Mouse (Mus musculus) cerebral cortex, adult 2 months (tissue): Measurements from ENCODE around the gene Fbxo24.

Experiments used
- WGBS: fragments of 180-500 bp; shearing (Covaris S2); methylation state at CpG from one replicate; pipeline ENCODE4 v1.1.7; 2018; 5-methylcytosine and 5-hydroxymethylcytosine counted together

Fbxo24 gene

GRCm38 (mm10) chr5:137601365-137601729 lies 27.5 kb downstream of the Fbxo24 start:
- under 1% methylated on average over 22 of the region's 22 CpGs for WGBS

- under 1% methylated on average over 41 of the region's 41 CpGs for WGBS
Observed at GRCm38 (mm10) chr5:137600619-137601364, 28.0 kb downstream of the Fbxo24 start, which contains the start of gene Mospd3. Mospd3 (minus strand) TSS chr5:137601058.

GRCm38 (mm10) chr5:137600281-137600618 lies 28.6 kb downstream of the Fbxo24 start:
- WGBS, result 1% methylated on average over 19 of the region's 19 CpGs

GRCm38 (mm10) chr5:137599600-137599999 lies 29.2 kb downstream of the Fbxo24 start:
- WGBS, result 44% methylated on average over 9 of the region's 9 CpGs

- WGBS, result 80% methylated on average over 2 of the region's 2 CpGs
Observed at GRCm38 (mm10) chr5:137598100-137598826, 30.5 kb downstream of the Fbxo24 start.

GRCm38 (mm10) chr5:137597625-137598024 lies 31.2 kb downstream of the Fbxo24 start:
- WGBS, result 94% methylated on average over 6 of the region's 6 CpGs

- 46% methylated on average over 29 of the region's 30 CpGs for WGBS
Observed at GRCm38 (mm10) chr5:137596601-137597261, 32.1 kb downstream of the Fbxo24 start.

GRCm38 (mm10) chr5:137595921-137596320 lies 32.9 kb downstream of the Fbxo24 start:
- 85% methylated on average over 7 of the region's 7 CpGs for WGBS

- WGBS, result 84% methylated on average over 5 of the region's 5 CpGs
Observed at GRCm38 (mm10) chr5:137590507-137590906, 38.3 kb downstream of the Fbxo24 start.

- 31% methylated on average over 8 of the region's 8 CpGs for WGBS
Observed at GRCm38 (mm10) chr5:137584976-137585375, 43.8 kb downstream of the Fbxo24 start.

- 20% methylated on average over 27 of the region's 27 CpGs for WGBS
Observed at GRCm38 (mm10) chr5:137583670-137584169, 45.1 kb downstream of the Fbxo24 start.

- 67% methylated on average over 8 of the region's 8 CpGs for WGBS
Observed at GRCm38 (mm10) chr5:137582702-137583101, 46.1 kb downstream of the Fbxo24 start.

GRCm38 (mm10) chr5:137580246-137580645 lies 48.6 kb downstream of the Fbxo24 start:
- WGBS, result 87% methylated on average over 6 of the region's 6 CpGs

GRCm38 (mm10) chr5:137574470-137574901 lies 54.3 kb downstream of the Fbxo24 start:
- WGBS, result 11% methylated on average over 27 of the region's 27 CpGs

- 75% methylated on average over 17 of the region's 17 CpGs for WGBS
Observed at GRCm38 (mm10) chr5:137570691-137571586, 57.9 kb downstream of the Fbxo24 start.

GRCm38 (mm10) chr5:137570181-137570580 lies 58.6 kb downstream of the Fbxo24 start:
- 60% methylated on average over 7 of the region's 7 CpGs for WGBS

GRCm38 (mm10) chr5:137569665-137570064 lies 59.1 kb downstream of the Fbxo24 start, which contains the start of gene Tfr2:
Tfr2 (plus strand) TSS chr5:137569840.
- WGBS, result 39% methylated on average over 9 of the region's 9 CpGs

GRCm38 (mm10) chr5:137569031-137569430 lies 59.8 kb downstream of the Fbxo24 start:
- 77% methylated on average over 12 of the region's 12 CpGs for WGBS

- WGBS, result 80% methylated on average over 8 of the region's 8 CpGs
Observed at GRCm38 (mm10) chr5:137568223-137568798, 60.5 kb downstream of the Fbxo24 start.

GRCm38 (mm10) chr5:137566416-137566815 lies 62.4 kb downstream of the Fbxo24 start:
- WGBS, result 94% methylated on average over 5 of the region's 5 CpGs

- 78% methylated on average over 6 of the region's 6 CpGs for WGBS
Observed at GRCm38 (mm10) chr5:137565744-137566143, 63.1 kb downstream of the Fbxo24 start.
